Mouse (Mus musculus) liver, embryonic 15.5 days (tissue): ENCODE data around the gene Polr1e. TPM values are rescaled to one million over a fixed set of nuclear protein-coding genes. Genes with fewer than 3 reads are reported as not detected.
"Not testable (repeated sequence)": the region's sequence is repeated elsewhere in the genome, so short reads cannot be mapped to it uniquely, and the experiment has no call there.

Source experiments
- ATAC-seq: fragments of 200-750 bp; cut with Nextera tagmentation; 2 replicates; pipeline ENCODE4 v1.8.0; 2017; ENCODE audit warnings: moderate number of reproducible peaks, mild to moderate bottlenecking, moderate library complexity; ENCODE audit not compliant: insufficient read depth
- H3K27ac ChIP-seq: fragments of 300-500 bp; sonication (generic); replicated peaks from 2 replicates; pipeline ENCODE4 v1.5.1; 2015; ENCODE audit warnings: mild to moderate bottlenecking, inconsistent platforms
- H3K27me3 ChIP-seq: fragments of 300-500 bp; sonication (generic); 2 replicates; pipeline ENCODE4 v1.6.1; 2015; ENCODE audit warnings: mild to moderate bottlenecking, inconsistent platforms
- H3K36me3 ChIP-seq: fragments of 300-500 bp; sonication (generic); replicated peaks from 2 replicates; pipeline ENCODE4 v1.6.1; 2015; ENCODE audit warnings: moderate library complexity, mild to moderate bottlenecking, inconsistent platforms
- H3K4me1 ChIP-seq: fragments of 300-500 bp; sonication (generic); replicated peaks from 2 replicates; pipeline ENCODE4 v1.6.1; 2015; ENCODE audit warnings: inconsistent platforms
- H3K4me2 ChIP-seq: fragments of 300-500 bp; sonication (generic); 2 replicates; pipeline ENCODE4 v1.6.1; 2015; ENCODE audit warnings: moderate library complexity, mild to moderate bottlenecking, inconsistent platforms
- H3K4me3 ChIP-seq: fragments of 300-500 bp; sonication (generic); replicated peaks from 2 replicates; pipeline ENCODE4 v1.5.1; 2015; ENCODE audit warnings: mild to moderate bottlenecking, inconsistent platforms
- H3K9ac ChIP-seq: fragments of 300-500 bp; sonication (generic); 2 replicates; pipeline ENCODE4 v1.6.1; 2015; ENCODE audit warnings: moderate library complexity, mild to moderate bottlenecking, inconsistent platforms
- H3K9me3 ChIP-seq: fragments of 300-500 bp; sonication (generic); replicated peaks from 2 replicates; pipeline ENCODE4 v1.6.1; 2016; ENCODE audit warnings: inconsistent platforms
- WGBS: fragments of 180-500 bp; shearing (Covaris S2); methylation state at CpG from one replicate; pipeline ENCODE4 v1.1.7; 2015; ENCODE audit warnings: mixed read lengths; ENCODE audit not compliant: insufficient replicate concordance; 5-methylcytosine and 5-hydroxymethylcytosine counted together
- polyA plus RNA-seq: library from polyadenylated mRNA; unstranded; fragments of >200 nt; fragmentation: Nextera tagmentation; extraction: Ambion mirVana; gene quantifications from 2 replicates; pipeline ENCODE4 v1.2.1, GENCODE M21; 2015

The Polr1e gene
- polyA plus RNA-seq, 1 experiment from 2014 or later = 15.6 TPM

GRCm38 (mm10) chr4:45034693-45035628 lies 16.6 kb downstream of the Polr1e start:
- Histone ChIP-seq H3K9me3 (no peaks in the 10 kb centered on the region), H3K27ac (no peak overlapping the region), H3K9ac (no peak overlapping the region), H3K27me3 (no peaks in the 10 kb centered on the region), H3K36me3 (peaks cover 24% of the 10 kb centered on the region), H3K4me1 (peaks cover 11% of the 10 kb centered on the region; the same call in 1 of the 2 replicates), H3K4me2 (no peak overlapping the region), H3K4me3 (no peak overlapping the region)
- WGBS = 60% methylated on average over 16 of the region's 16 CpGs
- no peak for ATAC-seq

GRCm38 (mm10) chr4:45036048-45036447 lies 17.7 kb downstream of the Polr1e start:
- Histone ChIP-seq H3K4me3 (no peak overlapping the region), H3K4me1 (peaks cover 11% of the 10 kb centered on the region; the same call in 1 of the 2 replicates), H3K9me3 (no peaks in the 10 kb centered on the region), H3K4me2 (no peak overlapping the region), H3K9ac (no peak overlapping the region), H3K36me3 (peaks cover 14% of the 10 kb centered on the region; the same call in 1 of the 2 replicates), H3K27ac (no peak overlapping the region), H3K27me3 (no peaks in the 10 kb centered on the region)
- no peak for ATAC-seq
- whole genome bisulfite sequencing = 51% methylated on average over 10 of the region's 10 CpGs

- Histone ChIP-seq H3K4me1 (peaks cover 11% of the 10 kb centered on the region; the same call in 1 of the 2 replicates), H3K9me3 (no peaks in the 10 kb centered on the region), H3K27ac (no peak overlapping the region), H3K27me3 (no peaks in the 10 kb centered on the region), H3K9ac (no peak overlapping the region), H3K4me3 (no peak overlapping the region), H3K36me3 (peaks cover 14% of the 10 kb centered on the region; the same call in 1 of the 2 replicates), H3K4me2 (no peak overlapping the region)
- no peak for ATAC-seq
- 61% methylated on average over 5 of the region's 5 CpGs for WGBS
Measured at GRCm38 (mm10) chr4:45036571-45036970, 18.2 kb downstream of the Polr1e start.

- no peak for ATAC-seq
- Histone ChIP-seq H3K36me3 (peaks cover 5% of the 10 kb centered on the region; the same call in 1 of the 2 replicates), H3K4me2 (no peak overlapping the region), H3K9ac (no peak overlapping the region), H3K4me3 (no peak overlapping the region), H3K4me1 (peaks cover 11% of the 10 kb centered on the region; the same call in 1 of the 2 replicates), H3K27ac (no peak overlapping the region), H3K27me3 (no peaks in the 10 kb centered on the region), H3K9me3 (no peaks in the 10 kb centered on the region)
- 76% methylated on average over 13 of the region's 13 CpGs for WGBS
Measured at GRCm38 (mm10) chr4:45037455-45038410, 19.4 kb downstream of the Polr1e start.

- not testable (repeated sequence) for ATAC-seq
Measured at GRCm38 (mm10) chr4:45038879-45039278, 20.5 kb downstream of the Polr1e start.

GRCm38 (mm10) chr4:45039546-45039945 lies 21.2 kb downstream of the Polr1e start:
- H3K4me1 ChIP-seq = peaks cover 10% of the 10 kb centered on the region; the same call in 1 of the 2 replicates
- WGBS = 82% methylated on average over 7 of the region's 7 CpGs
- not testable (repeated sequence) for H3K9me3 ChIP-seq, ATAC-seq, H3K27ac ChIP-seq, H3K27me3 ChIP-seq, H3K36me3 ChIP-seq, H3K4me3 ChIP-seq, H3K4me2 ChIP-seq, H3K9ac ChIP-seq

More at GRCm38 (mm10) chr4:45038879-45039278, 20.5 kb downstream of the Polr1e start:
- not testable (repeated sequence) for H3K27ac ChIP-seq, H3K9me3 ChIP-seq, H3K4me3 ChIP-seq, H3K36me3 ChIP-seq, H3K27me3 ChIP-seq, H3K9ac ChIP-seq, H3K4me2 ChIP-seq
- peaks cover 11% of the 10 kb centered on the region; the same call in 1 of the 2 replicates for H3K4me1 ChIP-seq
- WGBS = 46% methylated on average over 8 of the region's 8 CpGs

GRCm38 (mm10) chr4:45040795-45041194 lies 22.4 kb downstream of the Polr1e start:
- Histone ChIP-seq H3K4me2 (no peak overlapping the region), H3K27me3 (no peaks in the 10 kb centered on the region), H3K9ac (no peak overlapping the region), H3K27ac (no peak overlapping the region), H3K4me1 (no peaks in the 10 kb centered on the region), H3K9me3 (no peaks in the 10 kb centered on the region), H3K4me3 (no peak overlapping the region), H3K36me3 (peaks cover 5% of the 10 kb centered on the region; the same call in 1 of the 2 replicates)
- no peak for ATAC-seq
- WGBS = 65% methylated on average over 7 of the region's 7 CpGs

- Histone ChIP-seq H3K27me3 (no peaks in the 10 kb centered on the region), H3K4me1 (no peaks in the 10 kb centered on the region), H3K9me3 (no peaks in the 10 kb centered on the region), H3K4me3 (no peak overlapping the region), H3K36me3 (0 out of 2 replicates have a peak, but pooled peaks cover 7% of the 10 kb centered on the region), H3K27ac (no peak overlapping the region), H3K4me2 (no peak overlapping the region), H3K9ac (no peak overlapping the region)
- no peak for ATAC-seq
- WGBS = 84% methylated on average over 5 of the region's 5 CpGs
Measured at GRCm38 (mm10) chr4:45046679-45047078, 28.3 kb downstream of the Polr1e start.

GRCm38 (mm10) chr4:45047286-45047887 lies 29.0 kb downstream of the Polr1e start:
- no peak overlapping the region for H3K27ac ChIP-seq
- WGBS = 70% methylated on average over 9 of the region's 9 CpGs
- H3K36me3 ChIP-seq = 0 out of 2 replicates have a peak, but pooled peaks cover 7% of the 10 kb centered on the region
- H3K4me1 ChIP-seq = no peaks in the 10 kb centered on the region
- H3K27me3 ChIP-seq = no peaks in the 10 kb centered on the region
- no peak overlapping the region for H3K9ac ChIP-seq
- H3K4me3 ChIP-seq = no peak overlapping the region
- ATAC-seq = no peak
- H3K9me3 ChIP-seq = no peaks in the 10 kb centered on the region
- H3K4me2 ChIP-seq = no peak overlapping the region

- no peak for ATAC-seq
- Histone ChIP-seq H3K4me1 (no peaks in the 10 kb centered on the region), H3K9me3 (no peaks in the 10 kb centered on the region), H3K27ac (no peak overlapping the region), H3K27me3 (no peaks in the 10 kb centered on the region), H3K4me2 (no peak overlapping the region), H3K9ac (no peak overlapping the region), H3K36me3 (0 out of 2 replicates have a peak, but pooled peaks cover 7% of the 10 kb centered on the region), H3K4me3 (no peak overlapping the region)
- 76% methylated on average over 9 of the region's 9 CpGs for WGBS
Measured at GRCm38 (mm10) chr4:45047956-45048355, 29.6 kb downstream of the Polr1e start.
